Mouse (Mus musculus) embryonic fibroblast, embryonic 13.5 days (primary cell): ENCODE results near the gene Maml2.

ENCODE experiments used
- CTCF ChIP-seq: IDR thresholded peaks from 2 replicates; pipeline ENCODE4 v1.5.1; 2011; ENCODE audit warnings: mild to moderate bottlenecking, control low read depth, low read length, moderate library complexity, borderline replicate concordance; ENCODE audit not compliant: insufficient read depth
- POLR2A ChIP-seq: IDR thresholded peaks from 2 replicates; pipeline ENCODE4 v1.6.1; 2011; ENCODE audit warnings: low read depth, mild to moderate bottlenecking, control low read depth, low read length, moderate library complexity

GRCm38 (mm10) chr9:13297122-13297667 lies 562 bp upstream of the Maml2 start:
- TF ChIP-seq CTCF, result no peak
- TF ChIP-seq POLR2A, result no peak
